Mouse (Mus musculus) urinary bladder, postnatal 4 days (tissue): Measurements from ENCODE around the gene Gm17428.
"Not testable (repeated sequence)": the region's sequence is repeated elsewhere in the genome, so short reads cannot be mapped to it uniquely, and the experiment has no call there.

ENCODE experiments used
- DNase-seq, 2 experiments: peaks; one replicate each; pipeline ENCODE4 v3.0.0; 2021 to 2022; ENCODE audit warnings: low spot score in 2 of 2

Gene Gm17428

DNA sequence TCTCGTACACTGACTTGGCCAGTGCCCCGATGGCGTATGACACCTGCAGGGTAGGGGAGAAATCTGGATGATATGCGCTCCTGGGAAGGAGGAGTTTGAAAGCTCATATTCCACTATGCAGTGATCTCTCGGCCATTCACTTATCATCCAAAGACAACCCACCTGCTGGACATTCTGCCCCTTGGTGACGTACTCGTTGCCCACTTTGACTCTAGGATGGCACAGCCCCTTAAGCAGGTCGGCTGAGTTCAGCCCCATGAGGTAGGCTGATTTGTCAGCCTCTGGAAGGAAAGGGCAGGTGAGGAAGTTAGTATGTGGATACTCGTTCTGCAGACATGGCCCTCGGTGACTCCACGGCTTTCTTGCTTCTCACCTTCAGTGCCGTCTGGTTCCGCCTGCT, 12.1 kb downstream of the Gm17428 start:
- no peak for DNase-seq

DNA sequence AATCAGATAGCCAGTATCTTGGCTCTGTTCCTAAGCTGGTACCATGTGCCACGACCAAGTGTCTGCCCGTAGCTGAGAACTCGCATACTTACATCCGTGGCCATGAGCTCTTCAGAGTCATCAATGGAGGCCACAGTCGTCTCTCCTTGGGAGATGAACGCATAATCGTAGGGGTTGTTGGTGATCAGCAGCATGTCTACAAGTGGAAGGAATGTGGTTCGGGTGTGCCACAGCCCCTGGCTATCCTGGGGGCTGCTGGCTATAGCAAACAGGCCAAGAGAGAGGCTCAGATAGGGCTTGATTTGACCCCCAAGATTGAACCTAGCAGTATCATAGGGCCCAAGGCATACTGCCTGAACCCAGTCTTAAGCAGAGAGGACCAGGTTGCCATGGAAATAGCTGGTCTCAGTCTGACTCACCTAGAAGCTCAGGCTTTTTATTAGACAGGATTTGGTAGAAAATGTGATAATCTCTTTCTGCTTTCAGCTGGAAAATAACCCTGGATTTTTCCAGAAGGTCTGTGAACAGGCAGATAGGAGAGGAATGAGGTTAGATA, 13.2 kb downstream of the Gm17428 start:
- DNase-seq, result no peak

DNA sequence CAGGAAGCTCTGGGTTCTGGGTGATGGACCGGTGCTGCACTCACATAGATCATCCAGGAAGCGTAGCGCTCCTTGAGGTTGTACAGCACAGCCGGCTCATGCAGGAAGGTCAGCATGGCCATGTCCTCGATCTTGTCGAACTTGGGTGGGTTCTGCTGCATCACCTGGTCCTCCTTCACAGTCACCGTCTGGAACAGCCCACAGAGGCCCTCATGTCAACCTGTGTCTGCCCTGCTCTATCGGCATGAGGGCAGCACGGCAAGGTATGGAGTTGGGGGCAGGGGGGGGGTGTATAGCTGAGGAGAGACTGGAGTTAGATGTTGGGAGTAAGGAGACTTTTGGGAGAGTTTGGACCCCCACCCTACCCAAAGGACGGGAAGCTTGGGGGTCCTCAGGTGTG, 15.5 kb downstream of the Gm17428 start:
- DNase-seq, result no peak

DNA sequence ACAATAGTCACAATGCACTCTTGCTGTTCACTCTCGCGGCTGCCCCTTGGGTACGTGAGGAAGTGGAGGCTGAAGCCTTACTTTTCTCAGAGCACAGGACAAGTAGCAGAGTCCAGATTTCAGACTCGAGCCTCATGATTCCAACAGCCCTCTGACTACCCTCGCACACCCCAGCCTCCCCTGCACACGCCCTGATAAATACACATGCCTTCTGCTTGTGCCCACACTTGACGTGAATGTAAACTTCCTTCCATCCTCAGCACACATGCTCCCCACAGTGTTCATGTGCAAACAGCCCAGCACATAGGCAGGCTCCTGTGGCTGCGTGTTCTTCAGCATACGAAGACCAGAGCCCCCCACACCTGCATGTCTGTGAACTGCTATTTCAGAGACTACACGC, 16.9 kb downstream of the Gm17428 start:
- no peak for DNase-seq

DNA sequence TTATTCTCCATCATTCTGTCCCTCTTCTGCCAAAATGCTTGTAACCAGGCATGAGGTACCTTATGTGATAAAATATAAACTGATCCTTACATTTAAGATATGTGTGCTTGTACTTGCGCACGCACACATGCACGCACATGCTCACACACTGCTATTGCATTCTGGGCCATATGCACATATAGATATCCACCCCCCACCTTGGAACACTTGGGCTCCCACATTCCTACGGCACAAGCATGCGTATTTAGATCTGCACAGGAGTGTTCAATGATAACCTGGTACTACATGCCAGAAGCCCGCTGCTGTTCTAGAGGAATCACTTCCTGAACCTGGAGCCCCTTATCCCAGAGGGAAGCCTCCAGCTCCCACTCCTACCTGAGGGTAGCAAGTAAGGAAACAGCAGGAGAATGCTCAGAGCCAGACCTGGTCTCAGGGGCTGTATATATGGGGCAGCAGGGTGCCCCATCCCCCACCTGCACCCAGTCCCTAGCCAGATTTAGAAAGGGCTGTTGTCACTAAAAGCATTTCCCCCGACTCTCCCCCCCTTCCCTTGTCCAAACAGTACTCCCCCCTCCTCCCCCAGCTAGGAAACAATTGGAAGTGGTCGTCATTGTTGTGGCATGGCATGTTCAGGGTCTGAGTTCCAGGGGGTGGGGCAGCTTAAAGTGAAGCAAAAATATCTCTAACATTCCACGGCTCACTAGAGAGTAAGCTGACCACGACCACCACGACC, 17.6 kb downstream of the Gm17428 start, which contains the start of gene Myh7:
Myh7 (minus strand) TSS at position 491 of the 733 bp plus-strand sequence.
- no peak for DNase-seq

GRCm38 (mm10) chr14:54994869-54995186, 18.1 kb downstream of the Gm17428 start:
- DNase-seq, result no peak

DNA sequence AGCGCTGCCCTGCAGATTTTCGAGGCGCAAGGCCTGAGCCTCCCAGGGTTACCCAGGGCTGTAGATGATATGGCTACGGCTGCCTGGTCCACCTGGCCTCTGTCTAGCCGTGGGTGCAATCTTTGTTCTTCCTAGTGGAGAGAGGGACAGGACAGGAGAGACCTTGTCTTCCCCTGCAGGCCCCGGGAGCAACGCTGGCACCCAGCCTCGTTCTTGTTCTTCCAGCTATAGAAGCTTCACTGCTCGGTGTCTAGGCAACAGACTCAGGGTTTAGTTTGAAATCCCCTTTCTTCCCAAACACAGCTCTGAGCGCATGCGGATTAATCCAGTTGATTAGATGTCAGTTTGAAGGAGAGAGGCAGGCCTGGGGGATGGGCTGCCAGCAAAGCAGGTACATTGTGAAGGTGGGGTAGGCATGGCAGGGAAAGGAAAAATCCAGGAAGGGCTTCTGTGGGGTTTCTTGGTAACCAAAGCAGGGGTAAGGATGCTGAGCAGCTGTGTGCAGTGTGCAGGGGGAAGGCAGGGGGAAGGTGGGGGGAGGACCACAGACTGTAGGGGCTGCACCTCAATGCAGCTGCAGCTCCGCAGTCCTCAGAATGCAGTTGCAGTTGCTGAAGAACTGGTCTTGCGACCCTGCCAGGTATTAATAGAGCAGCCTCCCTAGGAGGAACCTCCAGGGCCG, 18.9 kb downstream of the Gm17428 start:
- DNase-seq, result no peak

- no peak for DNase-seq
Measured at GRCm38 (mm10) chr14:54996793-54997192, 20.1 kb downstream of the Gm17428 start.

- no peak for DNase-seq
Measured at GRCm38 (mm10) chr14:54997297-54997696, 20.6 kb downstream of the Gm17428 start.

GRCm38 (mm10) chr14:54998680-54999079, 21.9 kb downstream of the Gm17428 start:
- DNase-seq, result no peak

- DNase-seq, result not testable (repeated sequence)
Measured at GRCm38 (mm10) chr14:54999868-55000267, 23.1 kb downstream of the Gm17428 start.

DNA sequence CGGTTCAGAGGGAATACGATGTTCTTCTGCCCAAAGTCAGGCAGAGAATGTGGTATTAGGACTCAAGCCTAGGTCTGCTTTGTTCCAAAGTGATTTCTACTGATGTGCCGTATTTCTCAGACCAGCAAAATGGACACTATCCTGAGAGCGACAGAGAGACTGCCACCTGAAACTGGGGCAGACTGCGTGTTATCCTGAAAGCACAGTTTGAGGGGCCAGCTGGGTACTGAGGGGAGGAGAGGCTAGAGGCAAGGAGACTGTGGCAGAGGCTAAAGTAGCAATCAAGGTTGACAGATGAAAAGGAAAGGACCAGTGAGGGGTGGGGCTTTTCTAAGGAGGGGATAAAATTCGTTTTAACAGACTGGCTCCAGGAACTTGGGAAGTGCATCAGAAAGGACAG, 24.1 kb downstream of the Gm17428 start:
- DNase-seq, result no peak

GRCm38 (mm10) chr14:55001446-55001845, 24.7 kb downstream of the Gm17428 start:
- no peak for DNase-seq

DNA sequence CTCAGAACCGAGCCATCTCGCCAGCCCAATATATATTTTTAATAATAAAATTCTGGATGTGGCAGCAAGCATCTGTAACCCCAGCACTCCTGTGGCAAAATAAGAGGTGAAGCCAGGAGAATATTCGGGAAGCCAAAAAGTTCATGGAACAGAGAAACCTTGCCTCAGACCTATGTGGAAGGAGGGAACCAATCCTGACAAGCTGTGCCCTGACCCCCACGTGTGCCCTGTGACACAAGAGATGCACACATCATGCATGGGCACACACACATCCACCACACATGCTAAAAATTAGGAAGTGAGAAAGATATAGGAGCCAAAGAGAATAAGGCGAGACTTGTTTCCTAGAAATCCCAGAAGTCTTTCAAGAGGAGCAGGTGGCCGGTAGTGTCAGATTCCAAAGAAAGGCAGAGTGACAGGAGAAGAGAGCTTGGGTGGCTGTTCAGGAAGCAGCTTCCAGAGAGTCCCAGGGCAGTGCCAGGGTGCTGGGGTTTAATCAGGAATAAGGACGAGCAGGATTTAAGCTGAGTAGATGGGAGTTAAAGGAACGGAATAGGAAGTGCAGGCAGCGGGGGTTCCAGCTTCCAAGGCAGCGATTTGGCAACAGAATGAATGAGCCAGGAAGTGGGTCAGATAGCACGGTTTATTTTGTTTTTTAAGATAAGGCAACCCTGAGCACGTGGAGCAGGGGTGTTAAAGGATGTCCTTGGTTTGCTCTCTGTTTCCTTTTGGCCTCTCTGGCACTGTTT, 25.4 kb downstream of the Gm17428 start:
- DNase-seq, result no peak

DNA sequence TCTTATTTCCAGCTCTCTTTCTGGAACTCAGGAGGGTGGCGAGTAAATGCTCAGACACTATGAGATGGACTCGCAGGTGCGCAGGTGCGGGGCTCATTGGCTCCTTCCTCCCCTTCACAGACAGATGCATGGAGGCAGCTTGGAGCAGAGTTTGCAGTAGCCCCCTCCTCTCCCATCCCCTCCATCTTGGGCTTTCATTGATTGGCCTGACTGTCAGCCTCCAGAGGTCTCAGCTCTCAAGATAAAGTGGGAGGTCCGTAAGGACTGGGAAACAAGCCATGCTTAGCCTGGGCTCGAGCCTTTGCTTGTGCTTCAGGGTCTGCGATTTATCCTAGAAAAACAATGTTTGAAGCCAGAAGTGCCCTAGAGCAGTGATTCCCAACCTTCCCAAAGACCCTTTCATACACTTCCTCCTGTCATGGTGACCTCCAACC, 26.0 kb downstream of the Gm17428 start:
- DNase-seq, result no peak

GRCm38 (mm10) chr14:55003878-55004855, 27.4 kb downstream of the Gm17428 start:
- no peak for DNase-seq

DNA sequence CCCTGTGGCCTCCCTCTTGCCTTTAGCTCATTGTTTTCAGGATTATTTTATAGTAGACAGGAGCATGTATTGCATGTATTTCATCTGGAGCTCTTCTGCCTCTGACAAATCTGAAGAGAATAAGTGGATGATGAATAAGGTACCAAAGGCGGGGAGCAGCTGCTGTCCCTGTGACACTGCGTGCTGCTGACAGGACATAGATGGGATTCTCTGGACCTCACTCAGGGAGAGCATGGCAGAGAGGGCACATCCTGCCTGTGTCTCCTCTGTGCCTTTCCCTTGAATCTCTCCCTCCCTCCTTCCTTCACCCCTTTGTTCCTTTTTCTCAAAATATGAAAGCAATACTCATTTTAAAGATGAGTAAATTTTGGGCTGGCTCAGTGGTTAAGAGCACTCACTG, 28.8 kb downstream of the Gm17428 start:
- no peak for DNase-seq

DNA sequence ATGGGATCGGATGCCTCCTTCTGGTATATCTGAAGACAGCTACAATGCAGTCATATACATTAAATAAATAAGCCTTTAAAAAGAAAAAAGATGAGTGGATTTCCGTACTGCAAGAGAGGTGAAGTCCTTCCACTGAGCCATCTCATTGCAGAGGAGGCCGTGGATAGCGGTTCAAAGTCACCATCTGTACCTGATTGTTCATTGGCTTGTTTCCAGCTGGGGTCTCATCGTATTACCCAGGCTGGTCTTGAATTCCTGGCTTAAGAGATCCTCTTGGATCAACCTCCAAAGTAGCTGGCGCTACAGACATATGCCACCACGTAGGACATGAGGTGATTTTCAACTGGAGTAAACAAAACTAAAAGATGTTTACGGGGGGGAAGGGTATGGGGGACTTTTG, 29.2 kb downstream of the Gm17428 start:
- no peak for DNase-seq

GRCm38 (mm10) chr14:55006541-55006940, 29.8 kb downstream of the Gm17428 start:
- no peak for DNase-seq

DNA sequence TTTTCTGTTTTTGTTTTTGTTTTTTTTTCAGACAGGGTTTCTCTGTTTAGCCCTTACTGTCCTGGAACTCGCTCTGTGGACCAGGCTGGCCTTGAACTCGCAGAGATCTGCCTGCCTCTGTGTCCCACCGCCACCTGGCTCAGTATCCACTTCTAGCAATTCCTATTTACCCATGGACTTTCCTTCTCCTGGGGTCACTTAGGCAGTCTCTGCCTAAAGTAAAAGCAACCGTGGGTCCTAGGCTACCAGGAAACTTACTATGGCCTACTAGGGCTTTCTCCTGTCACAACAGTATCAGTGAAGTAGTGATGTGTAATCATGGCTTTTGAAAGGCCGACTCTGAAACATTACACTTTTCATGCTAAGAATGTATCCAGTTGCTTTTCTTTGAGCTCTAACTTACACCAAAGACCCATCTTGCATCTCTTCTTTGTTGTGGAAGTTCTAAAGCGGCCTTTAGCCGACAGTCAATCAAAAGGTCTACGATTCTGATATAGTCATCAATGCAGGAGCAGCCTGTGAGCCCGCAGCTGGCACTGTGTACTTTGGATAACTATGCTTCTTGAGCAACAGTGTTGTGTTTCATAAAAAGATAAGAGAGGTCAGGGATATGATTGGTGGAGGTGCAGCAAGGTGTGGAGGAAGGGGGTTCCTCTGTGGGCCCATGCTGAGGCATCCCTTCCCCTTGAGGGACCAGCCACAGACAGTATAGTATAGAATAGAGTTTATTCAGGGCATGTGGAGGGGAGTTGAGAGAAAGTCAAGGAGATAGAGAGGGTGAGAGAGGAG, 30.6 kb downstream of the Gm17428 start:
- no peak for DNase-seq
